Mouse (Mus musculus): ENCODE data around the gene Atp8b4.

GRCm38 (mm10) chr2:126445039-126445438 is 55.4 kb downstream of the Atp8b4 start:
- TF ChIP-seq CTCF (IDR thresholded peaks at IDR 0.05; ENCODE audit: extremely low read depth, insufficient read depth, low read length) (no peak), POLR2A (IDR thresholded peaks at IDR 0.05; ENCODE audit: extremely low read depth, insufficient read depth, low read length) (no peak)
